Mouse (Mus musculus): ENCODE data around the gene Pepd. TPM values are rescaled to one million over a fixed set of nuclear protein-coding genes. Genes with fewer than 3 reads are reported as not detected.
"Not testable (repeated sequence)": the region's sequence is repeated elsewhere in the genome, so short reads cannot be mapped to it uniquely, and the experiment has no call there.

Pepd gene
- total RNA-seq, 2 experiments from 2014 or later, result 28.7 to 29.8 TPM

DNA sequence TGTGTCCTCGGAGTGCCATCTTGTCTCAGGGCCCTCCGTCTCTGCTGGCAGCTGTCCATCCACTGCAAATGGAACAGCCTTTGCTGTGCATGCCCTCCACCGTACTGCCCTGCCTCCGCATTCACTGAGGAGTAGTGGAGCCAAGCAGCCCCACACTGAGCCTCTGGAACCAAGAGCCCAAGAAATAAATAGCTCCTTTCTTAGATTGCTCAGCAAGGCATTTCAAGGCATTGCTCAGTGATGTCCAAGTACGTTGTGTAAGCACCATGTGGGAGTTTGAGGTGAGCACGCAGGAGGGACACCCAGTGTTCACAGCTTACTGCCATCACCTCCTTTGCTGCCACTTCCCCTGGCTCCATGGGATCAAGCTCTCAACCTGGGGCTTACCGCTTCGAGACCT lies 20.5 kb downstream of the Pepd start:
- no peak for DNase-seq

DNA sequence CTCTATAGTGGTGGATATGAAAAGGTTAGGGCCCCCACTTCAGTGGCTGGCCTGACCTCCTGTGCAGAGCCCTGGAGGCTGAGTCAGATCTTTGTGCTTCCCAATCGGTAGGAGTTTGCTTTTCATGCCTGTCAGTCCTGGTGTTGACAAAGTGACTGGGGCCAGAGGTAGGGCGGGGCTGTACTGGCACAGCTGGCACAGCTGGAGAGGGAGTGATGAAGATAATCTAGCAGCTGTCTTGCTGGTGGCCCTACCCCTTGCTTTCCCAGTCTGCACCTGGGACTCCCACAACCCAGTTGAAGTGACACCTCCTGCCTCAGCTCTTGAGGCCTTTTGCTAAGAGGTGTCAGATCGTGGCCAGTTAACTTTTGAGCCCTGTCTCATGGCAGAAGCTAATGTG lies 21.0 kb downstream of the Pepd start:
- DNase-seq, result no peak

DNA sequence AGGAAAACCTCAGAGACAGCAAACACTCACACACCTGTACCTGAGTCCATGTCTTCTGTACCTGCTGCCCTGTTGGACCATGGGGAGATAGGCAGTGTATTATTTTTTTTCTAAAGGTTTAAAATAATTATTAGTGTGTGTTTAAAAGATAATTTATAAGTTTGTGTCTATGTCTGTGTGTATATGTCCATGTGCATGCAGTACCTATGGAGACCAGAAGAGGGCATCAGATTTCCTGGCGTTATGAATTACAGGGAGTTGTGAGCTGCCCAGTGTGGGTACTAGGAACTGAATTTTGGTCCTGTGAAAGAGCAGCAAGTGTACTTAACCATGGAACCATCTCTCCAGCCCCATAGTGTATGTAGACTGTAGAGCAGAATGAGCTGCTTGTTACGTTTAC lies 24.2 kb downstream of the Pepd start:
- DNase-seq, result no peak

DNA sequence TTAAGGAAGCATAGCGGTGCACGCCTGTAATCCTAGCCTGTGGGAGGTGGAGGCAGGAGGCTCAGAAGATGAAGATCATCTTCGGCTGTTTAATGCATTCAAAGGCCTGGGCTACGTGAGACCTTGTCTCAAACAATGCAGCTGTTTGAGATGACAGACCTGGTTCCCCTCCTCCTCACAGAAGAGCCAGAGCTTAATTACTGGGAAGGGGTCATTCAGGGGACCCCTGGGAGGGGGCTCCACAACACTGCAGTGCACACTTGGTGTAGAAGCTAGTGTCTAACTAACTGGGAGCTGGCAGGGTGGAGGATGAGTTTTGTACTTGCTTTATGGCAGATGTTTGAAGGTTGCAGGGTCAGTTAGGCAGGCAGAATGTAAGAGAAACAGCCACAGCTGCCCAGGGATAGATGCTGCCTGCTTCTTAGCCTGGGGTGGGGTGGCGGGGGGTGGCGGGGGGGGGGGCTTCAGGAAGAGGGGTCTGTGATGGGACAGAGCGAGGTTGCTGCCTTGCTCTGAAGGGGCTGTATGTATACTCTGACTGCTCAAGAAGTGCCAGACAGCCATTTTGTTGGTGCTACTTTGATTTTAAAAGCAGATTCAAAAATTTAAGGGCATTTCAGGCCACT lies 26.6 kb downstream of the Pepd start:
- no peak for DNase-seq

DNA sequence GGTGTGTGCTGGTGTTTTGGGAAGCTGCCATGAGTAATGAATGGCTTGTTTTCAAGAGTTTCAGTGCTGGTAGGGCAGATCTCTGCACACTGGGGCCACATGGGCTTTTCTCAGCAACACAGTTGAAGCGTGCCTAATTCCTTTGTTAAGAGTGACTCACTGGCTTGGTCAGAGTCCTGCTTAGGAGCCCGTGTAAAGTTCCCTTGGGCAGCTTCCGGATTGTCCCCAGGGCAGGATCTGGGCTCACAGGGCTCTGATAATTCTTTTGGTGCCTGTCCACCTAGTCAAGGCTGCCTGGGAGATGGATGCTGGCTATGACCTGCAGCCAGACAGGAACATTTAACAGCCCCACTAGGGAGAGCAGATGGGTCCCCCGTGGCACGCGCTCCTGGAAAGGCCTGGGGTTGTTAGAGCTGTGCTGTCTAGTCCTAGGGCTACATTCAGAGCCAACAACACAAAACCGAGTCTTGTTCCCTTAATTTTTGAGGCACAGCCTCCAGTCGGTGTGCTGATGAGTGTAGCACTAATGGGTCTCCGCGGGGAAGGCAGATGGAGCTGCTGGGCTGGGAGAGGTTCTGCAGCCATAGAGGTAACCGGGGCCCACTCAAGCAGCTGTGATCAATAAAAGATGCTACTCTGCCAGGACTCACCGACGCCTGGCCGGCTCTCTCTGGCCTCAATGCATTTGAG lies 27.2 kb downstream of the Pepd start:
- DNase-seq, result peak; percentile 31

DNA sequence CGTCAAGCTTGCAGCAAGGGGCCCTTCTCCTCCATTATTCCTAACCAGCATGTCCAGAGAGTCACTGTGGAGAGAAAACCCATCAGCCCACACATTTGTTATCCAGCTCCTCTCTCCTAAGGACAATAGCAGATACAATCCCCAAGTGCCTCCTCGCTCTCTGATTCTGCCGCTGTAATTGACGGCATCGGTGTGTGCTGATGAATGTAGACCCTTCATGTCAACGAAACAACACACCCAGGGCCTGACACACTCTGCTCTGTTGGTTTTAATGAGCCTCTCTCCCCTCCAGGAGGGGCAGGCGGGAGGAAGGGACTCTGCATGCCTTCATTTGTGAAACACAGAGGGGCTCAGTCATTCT lies 27.8 kb downstream of the Pepd start:
- no peak for DNase-seq

DNA sequence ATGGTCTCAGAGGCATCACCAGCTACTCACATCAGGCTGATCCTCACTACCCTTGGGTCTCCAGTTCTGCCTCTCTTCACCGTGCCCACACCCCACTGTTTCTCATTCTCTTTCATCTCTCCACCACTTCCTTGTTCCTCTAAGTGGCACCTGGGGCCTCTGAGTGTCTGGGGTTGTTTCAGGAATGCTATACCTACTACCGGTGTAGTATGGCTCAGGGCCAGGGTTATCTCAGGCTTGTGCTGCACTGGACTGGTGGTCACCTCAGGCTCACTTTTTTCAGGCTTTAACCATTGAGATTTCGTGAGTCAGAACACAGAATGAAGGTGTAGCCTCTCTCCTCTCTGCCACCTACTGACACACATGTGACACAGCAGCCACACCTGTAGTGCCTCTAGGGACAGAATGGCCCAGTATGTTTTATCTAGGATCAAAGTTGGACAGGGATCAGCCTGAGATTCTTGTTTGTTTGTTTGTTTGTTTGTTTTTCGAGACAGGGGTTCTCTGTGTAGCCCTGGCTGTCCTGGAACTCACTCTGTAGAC lies 31.5 kb downstream of the Pepd start:
- DNase-seq, result no peak

DNA sequence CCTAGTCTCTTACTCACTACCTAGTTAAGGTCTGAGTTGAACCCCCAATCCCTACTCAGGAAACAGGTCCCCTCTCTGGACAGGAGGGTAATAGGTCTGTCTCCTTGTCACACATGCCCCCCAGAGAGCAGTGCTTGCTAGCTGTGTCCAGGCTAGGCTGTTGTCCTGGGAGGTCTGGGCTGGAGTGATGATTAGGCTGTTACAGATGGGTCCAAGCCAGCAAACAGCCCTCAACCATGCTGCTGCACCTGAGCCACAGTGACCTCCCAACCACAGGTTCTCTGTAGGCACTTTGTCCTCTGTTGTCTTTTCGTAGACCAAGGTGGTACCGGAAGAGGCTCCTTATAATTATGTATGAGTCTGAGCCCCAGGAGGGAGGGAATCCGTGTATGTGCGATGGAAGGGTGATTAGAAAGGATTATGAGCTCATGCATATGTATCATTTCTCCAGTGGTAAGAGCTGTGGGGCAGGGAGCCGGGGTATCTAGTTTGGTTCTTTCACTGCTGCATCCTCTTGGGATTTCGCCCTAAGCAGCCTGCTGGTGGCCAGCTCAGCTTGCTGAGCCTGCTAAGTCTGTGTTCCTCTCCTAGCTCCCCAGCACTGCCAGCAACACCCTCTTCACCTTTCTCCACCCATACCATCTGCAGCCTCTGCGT lies 34.2 kb downstream of the Pepd start:
- no peak for DNase-seq

DNA sequence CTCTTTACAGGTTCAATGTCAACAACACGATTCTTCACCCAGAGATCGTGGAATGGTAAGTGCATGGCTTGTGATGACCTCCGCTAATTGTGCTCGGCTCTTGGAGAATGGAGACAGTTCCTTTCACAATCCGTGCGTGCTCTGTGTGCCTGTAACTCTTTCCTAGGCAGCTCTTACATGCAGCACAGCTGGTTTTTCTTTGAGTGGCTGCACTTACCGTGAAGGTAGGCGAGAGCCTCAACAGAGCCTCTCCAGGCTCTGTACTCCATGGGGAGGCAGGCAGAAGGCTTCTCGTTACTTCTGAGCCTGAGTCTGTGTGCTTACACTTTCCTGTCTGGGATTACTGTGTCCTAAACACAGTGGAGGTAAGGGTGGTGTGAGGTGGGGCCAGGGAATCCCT lies 42.4 kb downstream of the Pepd start:
- no peak for DNase-seq

DNA sequence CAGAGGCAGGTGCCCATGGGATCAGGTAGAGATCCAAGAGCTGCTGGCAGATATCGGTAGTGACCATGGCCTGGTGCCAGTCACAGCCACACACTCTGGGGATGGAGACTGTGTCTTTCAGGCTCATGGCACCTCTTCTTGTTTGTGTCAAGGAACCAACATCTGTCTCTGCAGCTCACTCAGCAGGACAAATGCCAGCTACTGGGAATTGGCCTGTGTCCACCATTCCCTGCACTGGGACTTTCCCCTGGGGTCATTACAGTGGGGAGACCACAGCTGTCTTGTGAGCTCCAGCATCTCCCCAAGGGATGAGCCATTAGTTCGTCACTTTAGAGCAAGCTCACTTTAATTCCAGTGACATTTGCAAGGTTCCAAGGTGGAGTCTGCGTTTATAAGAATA lies 43.1 kb downstream of the Pepd start:
- peak; percentile 54 for DNase-seq

DNA sequence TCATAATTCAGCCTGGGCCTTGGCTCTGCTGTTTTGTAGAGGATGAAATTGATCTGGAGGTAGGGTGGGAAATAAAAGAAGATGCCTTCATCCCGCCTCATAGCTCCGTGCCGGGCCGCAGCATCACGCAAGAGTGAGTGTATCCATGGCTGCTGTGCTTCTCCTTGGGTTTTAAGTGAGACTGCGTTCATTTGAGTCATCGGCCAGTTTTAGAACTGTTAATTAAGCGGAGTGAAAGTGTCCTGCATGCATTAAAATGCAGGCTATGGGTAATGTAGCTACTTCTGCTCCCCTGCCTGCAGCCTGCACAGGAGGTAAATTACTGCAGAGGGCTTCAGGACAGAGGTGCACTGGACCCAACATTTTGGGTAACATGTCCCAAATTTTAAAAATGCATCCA lies 45.0 kb downstream of the Pepd start:
- no peak for DNase-seq

DNA sequence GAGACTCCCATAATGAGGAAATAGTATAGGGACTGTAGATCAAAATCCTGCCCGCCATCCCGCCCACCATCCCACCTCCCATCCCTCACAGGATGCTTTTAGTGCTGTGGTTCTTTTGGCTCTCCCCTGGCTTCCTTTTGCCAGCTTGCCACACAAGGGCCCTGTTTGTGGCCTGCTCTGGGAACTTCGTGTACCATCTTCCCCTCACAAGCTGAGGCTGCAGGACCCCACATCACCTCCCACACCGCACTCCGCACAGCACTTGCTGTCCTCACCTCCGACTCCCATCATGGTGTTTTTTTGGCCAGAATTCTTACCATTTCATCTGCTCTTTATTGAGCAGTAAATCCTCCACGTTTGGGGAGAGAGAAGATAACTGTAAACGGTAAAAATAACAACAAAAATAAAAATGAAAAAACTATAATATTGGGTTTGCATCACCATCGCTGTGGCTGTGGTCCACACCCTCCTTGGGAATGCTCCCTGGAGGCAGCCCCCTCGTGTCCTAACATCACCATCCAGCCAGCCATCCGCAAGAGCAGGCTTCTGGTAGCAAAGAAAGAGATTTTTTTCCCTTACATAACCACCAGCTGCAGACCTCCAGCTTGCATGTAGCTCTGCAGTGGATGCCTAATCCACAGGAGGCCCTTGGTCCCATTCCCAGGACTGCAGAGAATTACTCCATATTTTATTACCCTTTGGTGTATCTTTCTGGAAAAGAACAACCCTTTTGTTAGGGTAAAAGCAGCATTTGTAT lies 51.9 kb downstream of the Pepd start:
- DNase-seq, result no peak

DNA sequence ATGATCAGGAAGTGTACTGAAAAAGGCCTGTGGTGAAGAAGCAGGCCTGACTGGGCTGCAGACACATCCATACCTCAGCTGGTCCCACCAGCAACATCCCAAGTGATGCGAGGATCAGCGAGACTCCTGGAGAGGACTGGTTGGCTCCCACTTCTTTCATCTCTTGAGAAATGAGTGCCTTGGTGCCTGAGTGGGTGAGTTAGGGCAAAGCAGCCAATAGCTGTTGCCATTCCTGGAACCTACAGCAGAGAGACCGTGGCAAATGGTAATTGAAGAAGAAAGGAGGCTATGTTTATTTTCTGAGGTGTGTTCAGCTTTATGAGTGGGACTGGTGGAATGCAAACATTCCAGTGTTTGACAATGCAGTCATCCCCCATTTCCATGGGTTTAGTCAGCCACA lies 55.2 kb downstream of the Pepd start:
- no peak for DNase-seq

DNA sequence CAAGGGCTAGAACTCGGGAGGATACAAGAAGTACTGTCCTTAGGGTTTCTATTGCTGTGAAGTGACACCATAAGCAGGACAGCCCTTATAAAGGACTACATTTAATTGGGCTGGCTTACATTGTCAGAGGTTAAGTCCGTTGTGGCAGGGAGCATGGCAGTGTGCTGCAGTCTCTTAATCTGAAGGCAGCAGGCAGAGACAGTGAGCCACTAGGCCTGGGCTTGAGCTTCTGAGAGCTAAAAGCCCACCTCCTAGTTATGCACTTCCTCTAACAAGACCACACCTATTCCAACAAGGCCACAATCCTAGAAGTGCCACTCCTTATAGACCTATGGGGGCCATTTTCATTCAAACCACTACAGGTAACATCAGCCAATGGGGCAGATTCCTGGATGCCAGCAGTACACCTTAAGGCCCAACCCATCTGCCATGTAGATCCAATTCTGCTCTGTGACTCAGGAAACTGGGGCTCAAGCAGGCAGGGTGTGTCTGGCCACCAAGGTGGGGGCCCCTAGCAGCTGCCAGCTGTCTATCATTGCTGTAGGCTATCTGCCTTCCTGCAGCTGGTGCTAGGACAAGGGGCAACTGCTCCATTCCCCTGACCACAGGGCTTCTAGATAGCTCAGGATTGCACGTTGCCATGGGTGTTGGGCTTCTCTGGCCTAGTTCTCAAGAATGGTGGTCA lies 56.7 kb downstream of the Pepd start:
- DNase-seq, result no peak

DNA sequence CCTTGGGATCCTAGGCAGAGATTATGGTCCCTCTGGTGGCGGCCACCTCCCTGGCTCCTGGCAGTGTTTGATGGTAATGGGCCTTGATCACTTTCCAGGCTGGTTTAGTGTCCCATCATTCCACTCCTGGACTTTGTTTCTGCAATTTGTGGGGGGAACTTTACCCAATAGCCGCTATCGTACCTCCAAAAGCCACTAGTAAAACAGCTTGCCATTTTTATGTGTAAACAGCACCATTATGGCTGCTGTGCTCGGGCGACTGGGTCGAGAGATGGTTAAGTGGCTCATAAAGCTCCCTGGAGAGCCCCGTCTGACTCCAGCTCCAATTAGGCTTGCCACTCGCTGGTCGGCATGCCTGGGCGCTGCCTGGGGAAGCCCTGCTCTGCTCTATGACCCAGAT lies 59.6 kb downstream of the Pepd start:
- DNase-seq, result no peak

DNA sequence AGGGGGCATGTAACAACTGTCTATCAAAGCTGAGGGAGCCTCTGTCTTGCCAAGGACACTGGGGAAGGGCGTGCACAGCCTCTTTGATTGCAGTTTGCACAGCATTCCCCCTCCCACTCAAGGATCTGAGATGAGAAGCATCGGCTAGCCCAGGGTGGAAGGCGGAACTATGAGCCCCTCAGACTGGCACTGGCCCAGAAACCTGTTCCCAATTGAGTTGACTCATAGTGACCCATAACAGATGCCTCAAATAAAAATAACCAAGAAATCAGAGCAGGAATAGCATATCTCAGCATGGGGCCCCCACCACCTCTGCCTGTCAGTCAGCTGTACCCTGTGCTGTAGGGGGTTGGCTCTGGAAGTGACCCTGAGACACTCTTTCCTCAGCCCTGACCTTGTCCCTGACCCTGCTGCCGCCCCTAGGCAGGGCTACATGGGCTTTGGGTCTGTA lies 60.8 kb downstream of the Pepd start:
- DNase-seq, result peak; percentile 47

DNA sequence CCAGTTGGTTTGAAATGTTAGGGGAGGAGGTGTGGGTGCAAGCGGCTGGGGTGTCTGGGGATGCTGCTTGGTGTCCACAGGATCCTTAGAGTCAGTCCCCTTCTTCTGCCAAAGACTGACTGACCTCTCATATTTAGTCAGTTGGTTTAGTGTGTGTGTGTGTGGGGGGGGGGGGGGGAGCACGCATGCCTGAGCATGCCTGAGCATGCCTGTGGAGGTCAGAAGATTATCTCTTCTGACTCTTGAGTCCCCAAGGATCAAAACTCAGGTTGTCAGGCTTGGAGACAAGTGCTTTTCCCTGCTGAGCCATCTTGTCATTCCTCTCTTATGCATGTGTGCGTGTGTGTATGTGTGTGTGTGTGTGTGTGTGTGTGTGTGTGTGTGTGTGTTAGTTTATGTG lies 61.7 kb downstream of the Pepd start:
- DNase-seq, result no peak

DNA sequence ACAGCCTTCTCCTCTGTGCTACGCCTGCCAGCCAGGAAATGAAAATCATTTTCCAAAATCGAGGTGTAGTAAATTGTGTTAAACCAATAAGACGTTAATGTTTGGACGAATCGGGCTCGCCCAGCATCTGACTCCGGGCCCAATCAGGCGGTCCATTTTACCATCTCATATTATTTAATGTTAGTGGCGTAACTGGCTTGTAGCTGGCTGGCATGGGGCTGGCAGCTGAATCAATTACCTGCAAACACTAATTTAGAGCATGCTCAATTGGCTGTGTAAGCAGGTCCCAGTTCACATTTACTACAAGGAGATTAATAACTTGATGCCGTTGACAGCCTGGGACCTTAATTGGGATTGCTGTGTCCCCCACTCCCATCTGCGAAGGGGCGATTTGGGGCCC lies 63.7 kb downstream of the Pepd start:
- DNase-seq, result no peak

DNA sequence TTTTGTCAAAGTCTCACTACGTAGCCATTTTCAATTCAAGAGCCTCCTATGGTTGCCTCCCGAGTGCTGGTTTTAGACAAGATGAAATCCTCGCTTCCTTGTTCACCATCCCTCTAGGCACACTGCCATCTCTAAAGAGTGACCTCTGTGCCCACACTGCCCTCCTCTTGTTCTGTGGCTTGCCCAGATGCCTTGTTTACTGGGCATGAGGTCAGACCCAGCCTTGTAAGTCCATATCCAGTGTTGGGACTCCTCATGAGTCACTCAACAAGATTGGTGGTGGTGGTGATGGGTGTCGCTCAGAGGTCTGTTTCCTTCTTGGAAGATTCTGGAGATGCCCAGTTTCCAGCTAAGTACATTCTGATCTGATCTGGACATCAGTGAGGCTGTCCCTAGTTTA lies 65.2 kb downstream of the Pepd start:
- no peak for DNase-seq

DNA sequence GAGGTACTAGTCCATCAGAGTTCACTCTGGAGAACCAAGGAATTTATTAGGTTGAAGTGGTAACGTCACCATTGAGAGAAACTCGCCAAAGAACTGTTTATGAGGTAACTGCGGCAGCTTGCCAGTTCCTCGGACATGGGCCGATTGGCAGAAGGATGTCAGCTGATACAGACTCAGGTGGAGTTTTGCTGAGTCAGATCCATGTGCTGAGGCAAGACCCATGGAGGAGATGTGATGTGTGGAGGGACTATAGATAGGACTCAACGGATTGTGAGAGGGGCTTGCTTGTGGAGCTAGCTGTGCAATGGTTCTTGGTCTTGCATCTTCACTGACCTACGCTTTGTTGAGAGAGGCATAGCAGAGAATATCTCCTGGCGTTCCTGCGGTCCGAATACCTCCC lies 69.6 kb downstream of the Pepd start:
- DNase-seq, result no peak

DNA sequence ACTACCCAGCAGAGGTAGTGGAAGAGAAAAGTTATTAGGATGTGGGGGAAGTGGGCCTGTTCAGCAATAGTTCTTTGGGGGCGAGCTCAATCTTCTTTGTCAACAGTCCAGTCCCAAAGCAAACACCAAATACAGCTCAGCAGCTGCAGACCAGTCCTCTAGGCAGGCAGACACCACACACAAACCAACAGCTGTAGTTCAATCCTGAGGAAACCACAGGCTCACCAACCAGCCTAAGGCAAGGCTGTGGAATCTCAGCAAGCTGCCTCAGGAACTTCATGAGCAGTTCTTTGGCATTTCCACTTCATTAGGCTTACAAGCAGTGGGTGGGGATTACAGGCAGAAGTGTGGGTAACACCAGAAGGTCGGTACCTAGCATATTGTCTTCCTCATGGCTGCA lies 70.2 kb downstream of the Pepd start:
- DNase-seq, result not testable (repeated sequence)
